Mouse (Mus musculus) lung, adult 2 months (tissue): ENCODE results near the gene Rbfox2.

ENCODE experiments used
- CTCF ChIP-seq: fragments of 200-500 bp; IDR thresholded peaks from 2 replicates; pipeline ENCODE4 v1.5.1; 2011; ENCODE audit warnings: mild to moderate bottlenecking, low read length, control low read depth; ENCODE audit not compliant: insufficient read depth
- POLR2A ChIP-seq: fragments of 200-500 bp; IDR thresholded peaks from 2 replicates; pipeline ENCODE4 v1.6.1; 2011; ENCODE audit warnings: low read depth, mild to moderate bottlenecking, control low read depth, low read length, borderline replicate concordance; ENCODE audit errors: extremely low read depth

GRCm38 (mm10) chr15:77250806-77251205 lies 56.0 kb downstream of the Rbfox2 start:
- no peak for TF ChIP-seq CTCF
- no peak for TF ChIP-seq POLR2A
